Mouse (Mus musculus) ES-E14 (cell line): Measurements from ENCODE around the gene Ankrd13d. TPM values are rescaled to one million over a fixed set of nuclear protein-coding genes. Genes with fewer than 3 reads are reported as not detected.

ENCODE experiments used
- DNase-seq: peaks from one replicate; pipeline ENCODE4 v3.0.0-alpha.2; 2013; ENCODE audit warnings: low read depth, low spot score
- H3K27ac ChIP-seq: 2 replicates; pipeline ENCODE4 v1.5.1; 2012; ENCODE audit warnings: low read depth, mild to moderate bottlenecking, low read length, moderate library complexity, mixed read lengths; ENCODE audit not compliant: poor library complexity, insufficient read depth, severe bottlenecking
- H3K36me3 ChIP-seq: 2 replicates; pipeline ENCODE4 v1.6.1; 2012; ENCODE audit warnings: mild to moderate bottlenecking, low read length, moderate library complexity, mixed read lengths; ENCODE audit not compliant: control insufficient read depth, poor library complexity, insufficient read depth, severe bottlenecking
- H3K4me1 ChIP-seq, 2 experiments: fragments of 150-350 bp in 1 of 2; sonication (generic) in 1 of 2; 2 replicates each; pipeline ENCODE4 v1.6.1; 2012; ENCODE audit warnings: low read length in 2 of 2, mild to moderate bottlenecking in 1 of 2, mixed read lengths in 1 of 2; ENCODE audit not compliant: control insufficient read depth in 2 of 2, insufficient read depth in 2 of 2, poor library complexity in 1 of 2
- H3K4me3 ChIP-seq, 2 experiments: fragments of 150-350 bp in 1 of 2; sonication (generic) in 1 of 2; 2 replicates each; pipeline ENCODE4 v1.5.1; 2012; ENCODE audit warnings: low read length in 2 of 2, low read depth in 1 of 2, mild to moderate bottlenecking in 1 of 2, mixed read lengths in 1 of 2; ENCODE audit not compliant: insufficient read depth in 1 of 2, poor library complexity in 1 of 2, severe bottlenecking in 1 of 2
- H3K9ac ChIP-seq: 2 replicates; pipeline ENCODE4 v1.6.1; 2012; ENCODE audit warnings: low read depth, mild to moderate bottlenecking, low read length, mixed read lengths; ENCODE audit not compliant: poor library complexity, insufficient read depth, severe bottlenecking
- H3K9me3 ChIP-seq: fragments of 150-350 bp; sonication (generic); 2 replicates; pipeline ENCODE4 v1.6.1; 2012; ENCODE audit warnings: low read depth, mild to moderate bottlenecking, low read length; ENCODE audit not compliant: control insufficient read depth, insufficient read depth
- CHD2 ChIP-seq: IDR thresholded peaks from 2 replicates; pipeline ENCODE4 v1.6.1; 2014; ENCODE audit warnings: mild to moderate bottlenecking, low read depth, low read length, inconsistent platforms
- HCFC1 ChIP-seq: IDR thresholded peaks from 2 replicates; pipeline ENCODE4 v1.6.1; 2012; ENCODE audit warnings: low read length, inconsistent platforms, borderline replicate concordance; ENCODE audit not compliant: insufficient read depth
- MAFK ChIP-seq: IDR thresholded peaks from 2 replicates; pipeline ENCODE4 v1.6.1; 2014; ENCODE audit warnings: mild to moderate bottlenecking, low read depth, low read length, inconsistent platforms; ENCODE audit not compliant: insufficient read depth
- ZC3H11A ChIP-seq: IDR thresholded peaks from 2 replicates; pipeline ENCODE4 v1.6.1; 2012; ENCODE audit warnings: low read depth, mild to moderate bottlenecking, inconsistent platforms, low read length, borderline replicate concordance
- ZNF384 ChIP-seq: IDR thresholded peaks from 2 replicates; pipeline ENCODE4 v1.6.1; 2012; ENCODE audit warnings: low read depth, low read length, inconsistent platforms
- in situ Hi-C, 2 experiments: fragments of 600-800 bp; cut with MboI; formaldehyde crosslinking; loops; one replicate each; pipeline ENCODE4 v1.15.1; 2025; ENCODE audit warnings: low sequenced_read_pairs in 2 of 2, inconsistent platforms in 1 of 2; ENCODE audit not compliant: unreplicated experiment in 2 of 2
- total RNA-seq: library from RNA; depleted of rRNA; stranded (reverse); fragments of 300-350 nt; gene quantifications from 2 replicates; pipeline ENCODE4 v1.2.3, GENCODE M21; 2012

Ankrd13d gene
- total RNA-seq, 1 experiment: 5.5 TPM

GRCm38 (mm10) chr19:4300271-4300704 lies 17.4 kb upstream of the Ankrd13d start:
- in situ Hi-C loops: no loop called here
- no peaks in the 10 kb centered on the region for H3K9me3 ChIP-seq
- H3K36me3 ChIP-seq: no peaks in the 10 kb centered on the region; the same call in 1 of the 2 replicates
- DNase-seq: no peak
- peaks cover 8 to 39% of the 10 kb centered on the region in 2 experiments; a peak in 3 of 4 replicates for H3K4me1 ChIP-seq
- no peak overlapping the region; the same call in 1 of the 2 replicates for H3K9ac ChIP-seq
- no peak overlapping the region for H3K27ac ChIP-seq
- no peak overlapping the region for H3K4me3 ChIP-seq
- TF ChIP-seq ZC3H11A (no peak), HCFC1 (no peak), MAFK (no peak), ZNF384 (no peak), CHD2 (no peak)

- in situ Hi-C loops: no loop called here
- H3K27ac ChIP-seq: no peak overlapping the region
These were observed 16.8 kb upstream of the Ankrd13d start for GRCm38 (mm10) chr19:4299574-4300270.

GRCm38 (mm10) chr19:4299126-4299525 lies 16.2 kb upstream of the Ankrd13d start:
- no peak for TF ChIP-seq CHD2
- TF ChIP-seq HCFC1: no peak
- TF ChIP-seq ZC3H11A: no peak
- no peak for TF ChIP-seq ZNF384
- H3K27ac ChIP-seq: no peak overlapping the region
- peaks cover 8 to 40% of the 10 kb centered on the region in 2 experiments; a peak in 3 of 4 replicates for H3K4me1 ChIP-seq
- no peak overlapping the region for H3K4me3 ChIP-seq
- in situ Hi-C loops: no loop called here
- DNase-seq: no peak
- H3K9ac ChIP-seq: no peak overlapping the region
- H3K9me3 ChIP-seq: no peaks in the 10 kb centered on the region
- no peaks in the 10 kb centered on the region; the same call in 1 of the 2 replicates for H3K36me3 ChIP-seq

More at GRCm38 (mm10) chr19:4299574-4300270, 16.8 kb upstream of the Ankrd13d start:
- Histone ChIP-seq H3K4me1 (peaks cover 8 to 42% of the 10 kb centered on the region in 2 experiments; a peak in 3 of 4 replicates), H3K9me3 (no peaks in the 10 kb centered on the region), H3K9ac (no peak overlapping the region), H3K36me3 (no peaks in the 10 kb centered on the region; the same call in 1 of the 2 replicates), H3K4me3 (no peak overlapping the region)
- no peak for DNase-seq
- TF ChIP-seq CHD2 (no peak), HCFC1 (no peak), ZC3H11A (no peak)

- H3K4me3 ChIP-seq: no peak overlapping the region
- H3K9me3 ChIP-seq: no peaks in the 10 kb centered on the region
- no peak overlapping the region for H3K27ac ChIP-seq
- in situ Hi-C loops: no loop called here
- H3K36me3 ChIP-seq: no peaks in the 10 kb centered on the region; the same call in 1 of the 2 replicates
- no peak overlapping the region for H3K9ac ChIP-seq
- peaks cover 10 to 42% of the 10 kb centered on the region in 2 experiments; a peak in 3 of 4 replicates for H3K4me1 ChIP-seq
- no peak for DNase-seq
- no peak for TF ChIP-seq ZC3H11A
- no peak for TF ChIP-seq MAFK
- no peak for TF ChIP-seq HCFC1
These were observed 15.6 kb upstream of the Ankrd13d start for GRCm38 (mm10) chr19:4298322-4299121.
